Mouse (Mus musculus): ENCODE measurements around the gene Rapsn. TPM values are rescaled to one million over a fixed set of nuclear protein-coding genes. Genes with fewer than 3 reads are reported as not detected.

Gene Rapsn
- polyA plus RNA-seq, 1 experiment: 10.3 TPM

- H3K4me1 ChIP-seq (ENCODE audit: control insufficient read depth, insufficient read depth, low read length): peaks cover 14% of the 10 kb centered on the region
- H3K4me3 ChIP-seq (ENCODE audit: insufficient read depth, low read length): no peak overlapping the region
- H3K27ac ChIP-seq (ENCODE audit: insufficient read depth, low read depth, low read length): no peak overlapping the region
- TF ChIP-seq CTCF (IDR thresholded peaks at IDR 0.05; ENCODE audit: low read depth, low read length) (no peak), POLR2A (IDR thresholded peaks at IDR 0.05; ENCODE audit: borderline replicate concordance, low read depth, low read length) (no peak)
Measured at GRCm38 (mm10) chr2:91052752-91053151, 17.3 kb downstream of the Rapsn start.

DNA sequence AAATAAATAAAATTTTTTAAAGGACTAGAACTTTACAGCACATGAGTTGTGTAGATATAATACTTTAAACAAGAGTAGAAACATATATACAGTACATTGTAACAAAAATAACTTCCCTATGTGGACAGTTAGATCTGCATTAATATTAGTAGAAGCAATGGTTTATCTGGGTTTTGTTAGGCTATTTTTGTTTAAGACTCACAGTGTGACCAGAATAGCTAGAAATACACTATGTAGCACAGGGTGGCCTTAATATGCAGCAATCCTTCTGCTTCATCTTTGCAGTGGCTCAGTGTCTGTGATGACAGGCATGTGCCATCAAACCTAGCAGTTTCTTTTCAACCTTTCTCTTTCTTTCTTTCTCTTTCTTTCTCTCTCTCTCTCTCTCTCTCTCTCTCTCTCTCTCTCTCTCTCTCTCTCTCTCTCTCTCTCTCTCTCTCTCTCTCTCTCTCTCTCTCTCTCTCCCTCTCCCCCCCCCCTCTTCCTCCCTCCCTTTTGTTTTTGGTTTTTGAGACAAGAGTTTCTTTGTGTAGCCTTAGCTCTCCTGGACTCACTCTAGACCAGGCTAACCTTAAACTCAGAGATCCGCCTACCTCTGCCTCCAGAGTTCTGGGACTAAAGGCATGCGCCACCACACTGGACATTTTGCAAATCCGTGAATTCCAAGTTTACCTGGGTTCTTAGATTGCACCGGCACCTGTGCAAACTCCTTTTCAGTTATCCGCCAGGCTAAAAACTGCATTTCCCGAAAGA lies 17.9 kb downstream of the Rapsn start:
- Histone ChIP-seq H3K4me1 (ENCODE audit: control insufficient read depth, insufficient read depth, low read length) (peaks cover 14% of the 10 kb centered on the region), H3K4me3 (ENCODE audit: insufficient read depth, low read length) (peak overlapping the region; percentile 95), H3K27ac (ENCODE audit: insufficient read depth, low read depth, low read length) (0 out of 2 replicates have a peak overlapping the region, but pooled peaks have one; percentile 38)
- no peak for TF ChIP-seq POLR2A (IDR thresholded peaks at IDR 0.05; ENCODE audit: borderline replicate concordance, low read depth, low read length)
- TF ChIP-seq CTCF (IDR thresholded peaks at IDR 0.05; ENCODE audit: low read depth, low read length): no peak

DNA sequence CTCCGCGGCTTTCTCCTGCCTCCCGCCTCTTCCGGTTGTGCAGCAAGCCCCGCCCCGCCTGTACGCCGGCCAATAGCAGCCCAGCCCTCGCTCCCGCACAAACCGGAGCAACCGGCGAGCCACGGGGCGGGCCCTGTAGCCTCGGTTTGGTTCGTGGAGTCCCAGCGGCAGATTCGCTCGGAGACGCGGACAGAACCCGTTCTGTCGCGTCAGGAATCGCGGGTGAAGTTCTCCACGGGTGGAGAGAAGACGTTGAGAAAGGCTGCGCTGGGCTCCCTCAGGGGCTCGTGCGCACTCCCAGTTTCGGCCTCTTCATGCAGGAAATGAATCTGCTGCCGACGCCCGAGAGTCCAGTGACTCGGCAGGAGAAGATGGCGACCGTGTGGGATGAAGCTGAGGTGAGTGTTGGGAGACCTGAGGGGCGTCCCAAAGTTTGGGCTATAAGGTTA lies 18.5 kb downstream of the Rapsn start, which contains the start of gene Psmc3:
TSS of gene Psmc3 (plus strand) at position 76 of the 449 bp plus-strand sequence.
- Histone ChIP-seq H3K4me3 (ENCODE audit: insufficient read depth, low read length) (peak within 1 kb of the TSS; percentile 95), H3K4me1 (ENCODE audit: control insufficient read depth, insufficient read depth, low read length) (peaks cover 14% of the 10 kb centered on the region), H3K27ac (ENCODE audit: insufficient read depth, low read depth, low read length) (peak within 1 kb of the TSS; percentile 93)
- TF ChIP-seq POLR2A (IDR thresholded peaks at IDR 0.05; ENCODE audit: borderline replicate concordance, low read depth, low read length) (no peak), CTCF (IDR thresholded peaks at IDR 0.05; ENCODE audit: low read depth, low read length) (no peak)

DNA sequence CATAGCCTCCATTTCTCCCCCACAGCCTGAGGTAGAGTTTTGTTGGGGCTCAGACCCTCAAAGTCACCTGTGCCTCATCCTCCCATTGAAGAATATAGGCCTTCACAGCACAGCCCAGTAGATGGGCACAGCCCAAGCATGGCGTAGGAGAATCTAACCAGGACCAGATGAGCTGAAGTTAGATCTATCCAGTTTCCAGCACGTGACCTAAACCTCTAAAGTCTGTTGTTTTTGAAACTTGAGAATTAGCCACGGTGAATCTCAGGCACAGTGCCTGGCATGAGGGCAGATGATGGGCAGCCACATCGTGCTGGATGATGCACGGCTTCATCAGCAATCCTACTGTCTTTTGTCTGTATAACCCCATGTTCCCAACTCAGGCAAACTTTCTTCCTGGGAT lies 23.0 kb downstream of the Rapsn start:
- Histone ChIP-seq H3K4me1 (ENCODE audit: control insufficient read depth, insufficient read depth, low read length) (peaks cover 8% of the 10 kb centered on the region), H3K4me3 (ENCODE audit: insufficient read depth, low read length) (no peak overlapping the region), H3K27ac (ENCODE audit: insufficient read depth, low read depth, low read length) (no peak overlapping the region)
- no peak for TF ChIP-seq CTCF (IDR thresholded peaks at IDR 0.05; ENCODE audit: low read depth, low read length)

DNA sequence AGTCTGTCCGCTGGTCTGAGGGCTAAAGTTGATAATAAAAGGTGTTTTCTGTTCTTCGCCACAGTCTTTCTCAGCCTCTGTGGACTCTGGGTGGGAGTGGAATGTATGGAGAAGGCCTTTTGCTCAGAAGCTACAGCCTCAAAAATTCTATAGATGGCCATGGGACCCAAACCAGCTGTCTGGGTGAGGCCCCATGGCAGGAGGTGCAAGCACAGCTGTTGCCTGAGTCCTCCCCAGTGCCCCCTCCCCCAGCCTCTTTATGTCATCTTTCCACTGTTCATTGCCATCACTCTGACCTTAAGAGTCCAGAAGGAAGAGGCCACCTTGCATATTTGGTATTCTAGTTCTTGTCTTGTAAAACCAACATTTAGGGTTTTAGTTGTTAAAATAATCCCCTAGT lies 24.0 kb downstream of the Rapsn start:
- Histone ChIP-seq H3K4me3 (ENCODE audit: insufficient read depth, low read length) (no peak overlapping the region), H3K4me1 (ENCODE audit: control insufficient read depth, insufficient read depth, low read length) (peaks cover 8% of the 10 kb centered on the region)

DNA sequence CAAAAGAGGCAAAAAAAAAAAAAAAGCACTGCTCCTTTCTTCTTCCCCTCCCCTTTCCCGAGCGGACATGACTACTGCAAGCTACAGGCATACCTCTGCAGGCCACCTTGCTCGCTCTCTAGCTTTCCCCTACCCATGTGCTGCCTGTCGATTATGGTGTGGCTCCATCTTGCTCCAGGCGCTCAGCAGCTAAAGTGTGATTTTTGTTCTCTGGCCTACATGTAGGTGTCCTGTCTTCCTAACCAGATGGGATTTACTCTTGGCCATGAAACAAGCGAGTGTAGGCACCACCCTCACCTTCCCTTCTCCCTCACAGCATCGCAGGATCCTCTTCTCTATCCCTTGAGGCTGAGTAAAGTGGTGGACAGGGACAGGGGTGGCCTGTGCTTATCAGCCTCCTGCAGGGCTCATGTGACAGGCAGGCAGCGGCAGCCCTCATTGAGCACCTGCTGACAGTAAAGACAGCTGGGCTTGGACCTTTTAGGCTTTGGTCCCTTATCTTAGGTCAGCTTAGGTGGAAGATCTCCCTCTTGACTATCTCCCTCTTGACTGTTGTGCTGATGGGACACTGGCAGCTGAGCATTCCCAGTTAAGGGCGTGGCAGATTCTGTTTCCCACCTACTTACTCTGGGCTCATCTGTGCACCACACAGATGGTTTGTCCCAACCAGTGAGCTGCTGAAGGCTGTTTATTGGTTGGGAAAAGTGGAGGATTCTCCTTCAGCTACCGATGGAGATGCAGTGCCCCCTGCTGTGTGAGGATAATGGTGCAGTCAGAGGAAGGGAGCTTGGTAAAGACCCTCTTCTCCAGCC lies 25.3 kb downstream of the Rapsn start:
- no peak overlapping the region for H3K27ac ChIP-seq (ENCODE audit: insufficient read depth, low read depth, low read length)
- no peaks in the 10 kb centered on the region for H3K4me1 ChIP-seq (ENCODE audit: control insufficient read depth, insufficient read depth, low read length)
- H3K4me3 ChIP-seq (ENCODE audit: insufficient read depth, low read length): no peak overlapping the region
- TF ChIP-seq POLR2A (IDR thresholded peaks at IDR 0.05; ENCODE audit: borderline replicate concordance, low read depth, low read length) (no peak), CTCF (IDR thresholded peaks at IDR 0.05; ENCODE audit: low read depth, low read length) (peak; percentile 58)

More for the DNA sequence above, 24.0 kb downstream of the Rapsn start:
- no peak overlapping the region for H3K27ac ChIP-seq (ENCODE audit: insufficient read depth, low read depth, low read length)
- no peak for TF ChIP-seq POLR2A (IDR thresholded peaks at IDR 0.05; ENCODE audit: borderline replicate concordance, low read depth, low read length)
- TF ChIP-seq CTCF (IDR thresholded peaks at IDR 0.05; ENCODE audit: low read depth, low read length): no peak

GRCm38 (mm10) chr2:91061849-91062481 lies 26.5 kb downstream of the Rapsn start:
- no peak for TF ChIP-seq POLR2A (IDR thresholded peaks at IDR 0.05; ENCODE audit: borderline replicate concordance, low read depth, low read length)
- no peak for TF ChIP-seq CTCF (IDR thresholded peaks at IDR 0.05; ENCODE audit: low read depth, low read length)
- H3K4me3 ChIP-seq (ENCODE audit: insufficient read depth, low read length): no peak overlapping the region
- no peaks in the 10 kb centered on the region for H3K4me1 ChIP-seq (ENCODE audit: control insufficient read depth, insufficient read depth, low read length)
- no peak overlapping the region for H3K27ac ChIP-seq (ENCODE audit: insufficient read depth, low read depth, low read length)

GRCm38 (mm10) chr2:91062779-91063606 lies 27.6 kb downstream of the Rapsn start:
- no peak overlapping the region for H3K27ac ChIP-seq (ENCODE audit: insufficient read depth, low read depth, low read length)
- H3K4me3 ChIP-seq (ENCODE audit: insufficient read depth, low read length): no peak overlapping the region
- TF ChIP-seq POLR2A (IDR thresholded peaks at IDR 0.05; ENCODE audit: borderline replicate concordance, low read depth, low read length) (no peak), CTCF (IDR thresholded peaks at IDR 0.05; ENCODE audit: low read depth, low read length) (no peak)
- H3K4me1 ChIP-seq (ENCODE audit: control insufficient read depth, insufficient read depth, low read length): no peaks in the 10 kb centered on the region

- TF ChIP-seq POLR2A (IDR thresholded peaks at IDR 0.05; ENCODE audit: borderline replicate concordance, low read depth, low read length): no peak
- TF ChIP-seq CTCF (IDR thresholded peaks at IDR 0.05; ENCODE audit: low read depth, low read length): no peak
- H3K4me1 ChIP-seq (ENCODE audit: control insufficient read depth, insufficient read depth, low read length): peaks cover 4% of the 10 kb centered on the region; the same call in 1 of the 2 replicates
- H3K4me3 ChIP-seq (ENCODE audit: insufficient read depth, low read length): no peak overlapping the region
- no peak overlapping the region for H3K27ac ChIP-seq (ENCODE audit: insufficient read depth, low read depth, low read length)
Measured at GRCm38 (mm10) chr2:91064211-91064610, 28.8 kb downstream of the Rapsn start.
